Mouse (Mus musculus) embryonic stem cell, embryonic (primary cell): ENCODE measurements around the gene Tmem59l.

Experiments
- CTCF ChIA-PET, 4 experiments: fragments of 300-600 bp in 2 of 4; fragments of 350-600 bp in 2 of 4; sonication (Branson Sonifier 250); formaldehyde crosslinking; loops; one replicate each; lab custom pipeline; 2022; ENCODE audit warnings: inconsistent platforms in 2 of 4; lab: Charles Lee
- POLR2A ChIA-PET, 4 experiments: fragments of 300-600 bp in 2 of 4; fragments of 350-600 bp in 2 of 4; sonication (Branson Sonifier 250); formaldehyde crosslinking; loops; one replicate each; lab custom pipeline; 2022; ENCODE audit warnings: antibody characterized with exemption in 4 of 4, inconsistent platforms in 1 of 4; lab: Charles Lee

Tmem59l gene

GRCm38 (mm10) chr8:70463306-70463705, 23.9 kb downstream of the Tmem59l start:
- ChIA-PET POLR2A (interaction anchor here in 2 of 4 experiments (0.9 to 6.2 kb wide), 5 partner anchors 13 to 22 kb away, joined by 3 to 43 read pairs (median 4); partner anchors contain the start of gene Klhl26 (in 2 of the 2)), CTCF (interaction anchor here in 1 of 4 experiments (0.8 to 1.0 kb wide), 2 partner anchors 13 to 40 kb away, joined by 3 read pairs; partner anchors contain the start of gene Klhl26)

DNA sequence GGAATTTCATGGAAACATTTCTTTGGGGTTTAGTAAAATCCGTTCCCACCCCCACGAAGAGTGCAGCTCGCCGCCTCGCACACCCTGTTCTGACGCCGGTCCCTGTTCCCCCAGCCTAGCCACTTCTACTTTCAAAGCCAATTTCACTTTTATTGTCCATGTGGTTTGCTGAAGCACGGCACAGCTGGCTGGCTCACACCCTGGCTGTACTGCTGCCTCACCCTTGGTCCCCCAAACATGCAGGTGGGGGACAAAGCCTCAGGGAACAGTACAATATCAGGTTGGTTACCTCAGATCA, 24.7 kb downstream of the Tmem59l start:
- ChIA-PET CTCF (interaction anchor here in 1 of 4 experiments (0.8 to 1.3 kb wide), 2 partner anchors 14 to 41 kb away, joined by 3 to 4 read pairs; partner anchors contain the start of gene Klhl26), POLR2A (interaction anchor here in 2 of 4 experiments (1.2 to 6.2 kb wide), 3 partner anchors 12 to 21 kb away, joined by 3 to 43 read pairs (median 4); no protein-coding TSS in a partner anchor)

DNA sequence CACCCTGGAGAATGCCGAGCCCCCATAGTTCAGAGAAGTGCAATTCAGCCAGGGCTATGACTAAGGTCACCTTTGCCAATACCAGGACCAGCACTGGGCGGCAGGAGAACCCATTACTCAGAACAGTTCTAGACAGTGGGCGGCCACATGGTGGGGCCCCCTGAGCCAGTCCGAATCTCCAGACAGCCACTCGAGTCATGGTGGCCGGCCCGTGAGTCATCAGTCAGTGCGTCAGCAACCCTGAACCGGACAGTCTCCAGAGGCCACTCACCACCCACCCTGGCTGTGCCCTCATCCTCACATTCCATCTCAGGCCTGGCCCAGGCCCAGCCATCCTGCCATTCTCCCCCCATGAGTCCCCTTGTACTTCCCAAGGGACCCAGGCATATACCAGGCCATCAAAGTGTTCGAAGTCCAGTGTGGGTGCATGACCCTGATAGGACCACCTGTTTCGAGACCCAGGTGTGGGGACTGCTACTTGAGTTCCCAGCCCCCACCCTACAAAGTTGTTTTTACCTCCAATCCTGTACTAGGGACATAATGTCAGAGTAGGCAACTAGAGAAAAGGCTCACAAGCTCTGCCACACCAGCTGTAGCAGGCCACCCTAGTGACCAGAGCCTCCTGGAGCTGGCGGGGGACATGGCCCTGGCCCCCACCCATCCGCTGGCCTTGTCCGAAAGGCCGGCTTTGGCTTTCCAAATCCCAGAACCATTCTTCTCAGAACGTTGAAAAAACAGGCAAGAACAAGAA, 25.2 kb downstream of the Tmem59l start:
- POLR2A ChIA-PET, result interaction anchor here in 3 of 4 experiments (0.5 to 6.2 kb wide), 6 partner anchors 9 to 77 kb away, joined by 3 to 43 read pairs (median 3); partner anchors contain the start of gene Ell (in 1 of the 3)

DNA sequence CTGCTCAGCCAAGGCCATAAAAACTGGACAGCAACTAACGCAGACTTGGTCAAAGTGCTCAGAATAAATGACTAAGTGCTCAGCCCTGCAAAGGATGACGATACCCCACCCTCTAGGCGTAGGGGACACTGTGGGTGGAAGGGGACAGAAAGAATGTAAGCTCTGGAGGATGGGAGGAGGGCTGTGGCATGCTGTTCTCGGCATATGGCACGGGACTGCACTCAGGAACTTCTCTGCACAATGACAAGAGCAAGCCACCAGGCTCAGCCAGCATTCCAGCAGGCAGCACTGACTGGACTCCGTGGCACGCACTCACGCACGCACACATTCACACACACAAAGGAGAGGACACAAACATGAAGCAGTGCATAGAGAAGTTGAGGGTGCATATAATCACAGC, 26.6 kb downstream of the Tmem59l start:
- ChIA-PET POLR2A (interaction anchor here in 1 of 4 experiments (1.4 to 1.8 kb wide), 2 partner anchors 12 to 79 kb away, joined by 3 to 5 read pairs; partner anchors contain the start of gene Ell), CTCF (interaction anchor here in 2 of 4 experiments (0.6 to 1.8 kb wide), 2 partner anchors 16 to 100 kb away, joined by 3 to 5 read pairs; partner anchors contain the start of gene Klhl26 (in 1 of the 2))

More for the DNA sequence above, 25.2 kb downstream of the Tmem59l start:
- CTCF ChIA-PET, result interaction anchor here in 1 of 4 experiments (1.3 kb wide), 1 partner anchor 41 kb away, joined by 4 read pairs; no protein-coding TSS in a partner anchor

GRCm38 (mm10) chr8:70460199-70460598, 27.0 kb downstream of the Tmem59l start:
- POLR2A ChIA-PET, result interaction anchor here in 2 of 4 experiments (1.1 to 2.3 kb wide), 4 partner anchors 11 to 79 kb away, joined by 3 to 12 read pairs (median 4); partner anchors contain the start of gene Ell (in 1 of the 2)
- CTCF ChIA-PET, result interaction anchor here in 1 of 4 experiments (1.4 to 1.8 kb wide), 3 partner anchors 11 to 43 kb away, joined by 3 to 5 read pairs (median 4); partner anchors contain the start of gene Klhl26

GRCm38 (mm10) chr8:70459636-70460035, 27.5 kb downstream of the Tmem59l start:
- ChIA-PET CTCF (interaction anchor here in 1 of 4 experiments (1.0 to 1.8 kb wide), 5 partner anchors 10 to 43 kb away, joined by 3 to 6 read pairs (median 4); partner anchors contain the start of gene Klhl26), POLR2A (interaction anchor here in 2 of 4 experiments (0.5 to 2.3 kb wide), 8 partner anchors 11 to 177 kb away, joined by 3 to 12 read pairs (median 3); partner anchors contain the start of genes Homer3 (in 1 of the 2) and Klhl26 (in 1 of the 2))

DNA sequence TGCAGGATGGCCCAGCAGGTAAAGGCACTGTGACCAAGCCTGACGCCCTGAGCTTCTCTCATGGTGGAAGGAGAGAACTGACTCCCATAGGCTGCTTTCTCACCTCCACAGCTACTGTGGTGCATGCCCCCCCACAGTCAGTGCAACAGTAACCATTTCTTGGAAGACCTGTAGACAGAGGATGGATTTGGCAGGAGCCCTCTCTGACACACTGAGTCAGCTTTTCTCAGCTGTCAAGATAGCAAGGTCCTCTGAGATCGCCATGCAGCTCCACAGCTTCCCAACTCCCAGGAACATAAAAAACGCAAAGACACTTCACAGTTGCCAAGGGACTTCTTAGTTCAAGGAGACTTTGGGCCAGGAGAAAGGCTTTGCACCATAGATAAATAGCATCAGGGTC, 28.7 kb downstream of the Tmem59l start:
- ChIA-PET POLR2A (interaction anchor here in 3 of 4 experiments (0.6 to 2.3 kb wide), 8 partner anchors 9 to 65 kb away, joined by 3 to 12 read pairs (median 4); partner anchors contain the start of gene Klhl26 (in 1 of the 3)), CTCF (interaction anchor here in 1 of 4 experiments (0.9 to 1.6 kb wide), 3 partner anchors 10 to 42 kb away, joined by 3 to 4 read pairs (median 3); no protein-coding TSS in a partner anchor)

- ChIA-PET CTCF (interaction anchor here in 1 of 4 experiments (0.9 kb wide), 1 partner anchor 43 kb away, joined by 3 read pairs; no protein-coding TSS in a partner anchor), POLR2A (interaction anchor here in 2 of 4 experiments (1.1 to 2.3 kb wide), 5 partner anchors 9 to 19 kb away, joined by 3 to 12 read pairs (median 7); partner anchors contain the start of gene Klhl26 (in 1 of the 2))
Measured at GRCm38 (mm10) chr8:70457882-70458281, 29.3 kb downstream of the Tmem59l start.

- ChIA-PET POLR2A (interaction anchor here in 2 of 4 experiments (0.5 to 1.8 kb wide), 7 partner anchors 8 to 128 kb away, joined by 3 to 8 read pairs (median 4); partner anchors contain the start of genes Klhl26 (in 2 of the 2) and Uba52 (in 1 of the 2)), CTCF (interaction anchor here in 1 of 4 experiments (1.1 kb wide), 1 partner anchor 41 kb away, joined by 3 read pairs; no protein-coding TSS in a partner anchor)
Measured at GRCm38 (mm10) chr8:70456996-70457395, 30.2 kb downstream of the Tmem59l start.

DNA sequence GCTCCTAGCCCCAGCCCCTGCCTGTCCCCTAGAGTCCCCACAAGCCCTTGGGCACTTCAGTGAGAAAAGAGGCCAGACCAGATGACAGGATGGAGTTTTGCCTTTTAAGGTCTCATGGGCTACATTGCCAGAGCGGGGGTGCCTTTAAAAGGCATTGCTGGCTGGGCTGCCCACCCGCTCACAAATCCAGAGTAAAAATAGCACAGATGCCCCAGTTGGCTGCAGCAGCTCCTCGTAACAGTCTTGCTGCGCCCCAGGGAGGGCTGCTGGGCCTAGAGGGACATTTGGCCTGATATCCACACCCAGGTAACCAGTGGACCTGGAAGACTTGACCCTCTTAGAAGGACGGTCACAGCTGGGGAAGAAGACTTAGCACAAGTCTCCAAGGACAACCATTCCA, 33.3 kb downstream of the Tmem59l start:
- CTCF ChIA-PET, result interaction anchor here in 1 of 4 experiments (0.8 to 1.5 kb wide), 3 partner anchors 38 to 185 kb away, joined by 3 to 4 read pairs (median 3); no protein-coding TSS in a partner anchor
- POLR2A ChIA-PET, result interaction anchor here in 2 of 4 experiments (0.6 to 3.3 kb wide), 6 partner anchors 9 to 90 kb away, joined by 3 to 15 read pairs (median 3); partner anchors contain the start of gene Klhl26 (in 1 of the 2)

- CTCF ChIA-PET, result interaction anchor here in 2 of 4 experiments (0.8 to 2.1 kb wide), 15 partner anchors 12 to 183 kb away, joined by 3 to 11 read pairs (median 3); partner anchors contain the start of genes Crtc1 (in 1 of the 2) and Klhl26 (in 1 of the 2)
- POLR2A ChIA-PET, result interaction anchor here in 3 of 4 experiments (0.6 to 6.7 kb wide), 17 partner anchors 9 to 474 kb away, joined by 3 to 43 read pairs (median 4); partner anchors contain the start of genes Klhl26 (in 2 of the 3), Ell (in 1 of the 3), Jund (in 1 of the 3) and Uba52 (in 1 of the 3)
Measured at GRCm38 (mm10) chr8:70452196-70452966, 34.8 kb downstream of the Tmem59l start.

DNA sequence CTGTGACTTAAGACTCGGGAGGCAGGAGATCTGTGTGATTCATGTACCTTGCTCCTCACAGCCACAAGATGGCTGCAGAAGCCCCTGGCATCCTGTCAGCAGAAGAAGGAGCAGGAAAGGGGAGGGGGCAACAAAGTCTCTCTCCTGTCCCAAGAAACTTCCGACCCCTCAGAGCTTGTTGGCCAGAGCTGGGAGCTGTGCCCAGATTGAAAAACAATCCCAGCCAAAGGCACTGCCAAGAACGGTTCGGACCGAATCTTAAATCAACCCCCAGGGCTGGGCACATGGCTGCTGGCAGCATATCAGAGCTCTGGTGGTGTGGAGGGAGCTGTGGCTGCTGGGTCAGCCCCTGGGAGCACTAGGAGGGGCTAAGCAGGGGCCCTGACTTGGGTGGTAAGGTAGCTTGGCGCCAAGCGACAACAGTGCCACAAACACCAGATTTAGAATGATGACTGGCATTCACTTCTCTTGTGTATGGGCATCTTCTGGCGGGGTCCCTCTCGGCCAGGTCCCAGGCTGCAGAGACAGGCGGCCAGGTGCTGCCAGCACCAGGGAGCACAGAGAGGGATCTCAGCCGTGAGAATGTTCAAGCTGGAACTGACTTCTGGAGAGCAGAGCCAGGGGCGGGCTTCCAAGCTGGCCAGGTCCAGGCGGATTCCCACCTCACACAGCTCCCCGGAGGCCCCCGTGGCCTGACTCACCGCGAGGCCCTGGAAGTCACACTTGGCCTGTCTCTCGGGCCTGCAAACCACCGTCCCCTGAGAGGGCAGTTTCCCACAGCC, 39.3 kb downstream of the Tmem59l start:
- POLR2A ChIA-PET, result interaction anchor here in 3 of 4 experiments (0.6 to 6.7 kb wide), 13 partner anchors 9 to 267 kb away, joined by 3 to 43 read pairs (median 4); partner anchors contain the start of genes Ell (in 1 of the 3), Homer3 (in 1 of the 3) and Klhl26 (in 1 of the 3)
- CTCF ChIA-PET, result interaction anchor here (0.5 to 1.6 kb wide), 6 partner anchors 12 to 139 kb away, joined by 3 to 4 read pairs (median 3); no protein-coding TSS in a partner anchor

- POLR2A ChIA-PET, result interaction anchor here in 2 of 4 experiments (0.7 to 1.0 kb wide), 3 partner anchors 13 to 31 kb away, joined by 3 read pairs; partner anchors contain the start of gene Klhl26 (in 1 of the 2)
- CTCF ChIA-PET, result no interaction called here
Measured at GRCm38 (mm10) chr8:70445988-70446387, 41.2 kb downstream of the Tmem59l start.

DNA sequence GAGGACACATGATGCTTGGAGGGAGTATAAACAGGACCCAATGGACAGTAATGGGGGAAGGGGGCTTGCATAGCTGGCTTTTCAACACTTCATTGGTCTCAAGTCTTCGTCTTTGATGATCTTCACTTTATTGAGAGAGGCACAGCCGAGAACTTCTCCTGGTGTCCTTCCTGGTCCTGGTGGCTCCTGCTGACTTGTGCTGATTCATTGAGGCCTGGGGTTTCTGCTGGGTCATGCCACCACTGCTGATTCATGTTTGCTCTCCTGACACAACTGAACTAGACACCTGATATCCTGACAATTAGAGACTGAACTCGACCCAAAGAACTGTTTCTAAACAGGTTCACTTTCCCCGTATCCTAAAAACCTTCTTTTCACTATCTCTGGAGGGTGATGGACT, 43.8 kb downstream of the Tmem59l start:
- POLR2A ChIA-PET, result interaction anchor here in 2 of 4 experiments (1.2 to 1.7 kb wide), 2 partner anchors 62 to 158 kb away, joined by 3 to 4 read pairs; no protein-coding TSS in a partner anchor
- CTCF ChIA-PET, result no interaction called here

- POLR2A ChIA-PET, result interaction anchor here in 1 of 4 experiments (1.6 kb wide), 1 partner anchor 21 kb away, joined by 4 read pairs; no protein-coding TSS in a partner anchor
Measured at GRCm38 (mm10) chr8:70441565-70441964, 45.6 kb downstream of the Tmem59l start.

More at GRCm38 (mm10) chr8:70441565-70441964, 45.6 kb downstream of the Tmem59l start:
- CTCF ChIA-PET, result no interaction called here
